Mouse (Mus musculus) heart, adult 2 months (tissue): Measurements from ENCODE around the gene Grin2b.

Source experiments
- CTCF ChIP-seq: fragments of 200-600 bp; IDR thresholded peaks from 2 replicates; pipeline ENCODE4 v1.8.1; 2022; ENCODE audit warnings: antibody characterized with exemption, mild to moderate bottlenecking, moderate library complexity
- POLR2A ChIP-seq: fragments of 200-500 bp; IDR thresholded peaks from 2 replicates; pipeline ENCODE4 v1.6.1; 2011; ENCODE audit warnings: mild to moderate bottlenecking, low read depth, low read length, control low read depth; ENCODE audit not compliant: insufficient read depth

DNA sequence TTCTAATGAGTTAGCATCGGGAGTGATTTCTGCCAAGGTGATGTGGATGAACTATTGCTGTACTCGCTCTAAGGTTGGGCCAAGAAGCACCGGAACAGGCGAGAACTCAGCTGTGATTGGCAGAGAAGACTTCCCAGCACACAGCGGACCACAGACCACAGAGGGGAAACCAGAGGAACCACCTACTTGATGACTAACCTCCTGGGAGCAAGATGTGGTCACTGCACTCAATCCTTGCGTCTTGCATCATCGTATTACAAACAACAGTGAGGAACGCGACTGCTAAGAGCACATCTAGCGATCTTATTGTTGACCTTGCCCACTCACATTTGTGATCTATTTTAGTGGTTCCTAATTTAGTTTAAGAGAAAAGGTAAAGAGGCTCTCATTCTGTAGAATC lies 213.7 kb downstream of the Grin2b start:
- no peak for TF ChIP-seq CTCF
- no peak for TF ChIP-seq POLR2A
